Mouse (Mus musculus) spleen, adult 2 months (tissue): ENCODE measurements around the gene Lect2. TPM values are rescaled to one million over a fixed set of nuclear protein-coding genes. Genes with fewer than 3 reads are reported as not detected.

Experiments used
- DNase-seq, 2 experiments: peaks; one replicate each; pipeline versions ENCODE4 v3.0.0 to v3.0.0-alpha.2; 2012 to 2021; ENCODE audit warnings: low spot score in 2 of 2, low read depth in 1 of 2
- H3K27ac ChIP-seq: fragments of 200-500 bp; 2 replicates; pipeline ENCODE4 v1.5.1; 2012; ENCODE audit warnings: low read length, inconsistent platforms; ENCODE audit not compliant: insufficient read depth
- H3K27me3 ChIP-seq: fragments of 200-500 bp; 2 replicates; pipeline ENCODE4 v1.6.1; 2012; ENCODE audit warnings: mild to moderate bottlenecking, moderate library complexity, low read length, inconsistent platforms; ENCODE audit not compliant: control insufficient read depth, insufficient read depth
- H3K36me3 ChIP-seq: fragments of 200-500 bp; 2 replicates; pipeline ENCODE4 v1.6.1; 2012; ENCODE audit warnings: mild to moderate bottlenecking, low read length, inconsistent platforms; ENCODE audit not compliant: control insufficient read depth, insufficient read depth
- H3K4me1 ChIP-seq: fragments of 200-500 bp; 2 replicates; pipeline ENCODE4 v1.6.1; 2011; ENCODE audit warnings: inconsistent platforms; ENCODE audit not compliant: control insufficient read depth, insufficient read depth, insufficient read length
- H3K4me3 ChIP-seq: fragments of 200-500 bp; 2 replicates; pipeline ENCODE4 v1.5.1; 2011; ENCODE audit warnings: mild to moderate bottlenecking, inconsistent platforms; ENCODE audit not compliant: insufficient read depth, insufficient read length; ENCODE audit errors: extremely low read depth
- CTCF ChIP-seq: fragments of 200-500 bp; IDR thresholded peaks from 2 replicates; pipeline ENCODE4 v1.5.1; 2011; ENCODE audit warnings: mild to moderate bottlenecking, inconsistent platforms; ENCODE audit not compliant: insufficient read depth, insufficient read length, insufficient replicate concordance; ENCODE audit errors: extremely low read depth
- POLR2A ChIP-seq: fragments of 200-500 bp; IDR thresholded peaks from 2 replicates; pipeline ENCODE4 v1.6.1; 2011; ENCODE audit warnings: low read depth, low read length, inconsistent platforms
- WGBS: fragments of 180-500 bp; shearing (Covaris S2); methylation state at CpG from one replicate; pipeline ENCODE4 v1.1.7; 2018; 5-methylcytosine and 5-hydroxymethylcytosine counted together
- polyA plus RNA-seq: library from polyadenylated mRNA; depleted of rRNA; stranded (reverse); fragments of >200 nt; gene quantifications from 2 replicates; pipeline ENCODE4 v1.2.3, GENCODE M21; 2012

The Lect2 gene
- polyA plus RNA-seq, 1 experiment: not detected

DNA sequence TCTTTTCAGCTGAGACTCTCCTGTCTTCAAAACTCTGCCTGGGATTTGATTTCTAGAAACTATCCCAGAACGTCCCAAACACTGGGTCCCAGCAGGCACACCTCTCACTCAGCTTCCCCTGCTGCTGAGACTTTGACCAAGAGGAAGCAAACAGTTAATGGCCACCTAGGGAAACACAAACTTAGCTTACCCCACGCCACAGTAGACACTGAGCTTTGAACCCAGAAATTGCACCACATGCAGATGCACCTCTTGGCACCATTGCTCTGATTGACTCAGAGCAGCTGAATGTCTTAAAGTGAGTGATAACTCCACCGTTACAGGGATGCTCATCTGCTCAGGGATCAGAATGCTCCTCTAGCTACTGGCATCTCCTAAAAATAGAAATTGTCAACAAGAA, 10.5 kb upstream of the Lect2 start:
- Histone ChIP-seq H3K27ac (no peak overlapping the region), H3K27me3 (no peaks in the 10 kb centered on the region), H3K4me3 (no peak overlapping the region), H3K4me1 (no peaks in the 10 kb centered on the region), H3K36me3 (no peaks in the 10 kb centered on the region)
- 69% methylated on average over 3 of the region's 3 CpGs for WGBS
- TF ChIP-seq CTCF (no peak), POLR2A (no peak)
- DNase-seq: no peak

DNA sequence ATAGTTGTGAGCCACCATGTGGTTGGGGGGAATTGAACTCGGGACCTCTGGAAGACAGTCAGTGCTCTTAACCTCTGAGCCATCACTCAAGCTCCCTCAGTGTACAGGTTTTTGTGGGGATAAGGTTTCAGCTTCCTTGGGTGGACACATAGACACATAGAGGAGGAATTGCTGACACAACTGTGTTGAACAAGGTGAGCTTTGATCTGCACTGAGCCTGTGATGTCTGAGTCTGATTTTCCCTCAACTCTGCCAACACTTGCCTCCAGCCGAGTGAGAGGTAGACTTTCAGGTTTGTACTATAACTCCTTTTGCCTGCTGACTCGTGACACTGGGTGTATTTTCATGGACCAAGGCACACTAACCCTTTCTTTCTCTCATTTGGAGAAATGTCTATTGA, 8.4 kb upstream of the Lect2 start:
- Histone ChIP-seq H3K36me3 (no peaks in the 10 kb centered on the region), H3K27me3 (no peaks in the 10 kb centered on the region), H3K4me1 (no peaks in the 10 kb centered on the region), H3K4me3 (no peak overlapping the region), H3K27ac (no peak overlapping the region)
- no peak for TF ChIP-seq CTCF
- TF ChIP-seq POLR2A: no peak
- 64% methylated on average over 3 of the region's 3 CpGs for WGBS
- DNase-seq: no peak

DNA sequence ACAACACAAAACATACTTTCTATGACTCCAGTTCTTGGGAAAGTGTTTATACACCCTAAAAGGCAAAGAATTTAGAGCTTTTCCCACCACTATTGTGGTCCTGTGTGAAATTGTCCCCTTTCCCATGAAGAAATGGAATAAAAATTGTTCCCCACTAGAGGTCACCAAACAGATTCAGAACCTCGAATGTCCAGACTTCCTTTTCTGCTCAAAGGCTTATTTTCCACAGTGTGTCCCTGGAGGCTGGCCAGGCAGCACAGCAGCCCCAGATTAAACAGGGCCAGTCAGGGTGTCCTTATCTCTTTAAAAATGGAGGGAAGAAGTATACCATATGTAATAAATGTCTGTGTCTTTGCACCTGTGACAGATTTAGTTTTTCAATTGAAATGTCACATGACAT, 7.7 kb upstream of the Lect2 start:
- no peak for DNase-seq
- Histone ChIP-seq H3K4me3 (no peak overlapping the region), H3K36me3 (no peaks in the 10 kb centered on the region), H3K27ac (no peak overlapping the region), H3K4me1 (no peaks in the 10 kb centered on the region), H3K27me3 (no peaks in the 10 kb centered on the region)
- TF ChIP-seq CTCF (no peak), POLR2A (no peak)
- 0% methylated on average over 1 of the region's 1 CpGs for WGBS

DNA sequence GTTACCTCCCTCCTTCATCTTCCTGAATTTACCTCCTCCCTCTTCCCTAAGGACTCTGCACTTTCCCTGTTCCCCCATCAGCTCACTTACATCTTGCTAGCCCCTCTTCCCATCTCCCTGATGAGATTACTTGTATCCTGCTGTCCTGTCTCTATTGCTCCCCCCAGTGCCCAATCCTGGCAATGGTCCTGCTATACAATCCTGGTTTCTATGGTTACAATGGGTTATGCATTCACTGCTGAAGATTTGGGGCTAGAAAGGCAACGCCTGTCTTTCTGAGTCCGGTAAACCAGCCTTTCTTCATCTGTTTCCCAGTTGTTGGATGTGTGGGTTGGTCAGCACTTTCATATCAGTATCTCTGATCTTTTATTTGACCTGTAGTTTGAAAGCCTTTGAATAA, 6.1 kb upstream of the Lect2 start:
- no peak for DNase-seq
- no peak overlapping the region for H3K27ac ChIP-seq
- TF ChIP-seq POLR2A: no peak
- TF ChIP-seq CTCF: no peak
- no peaks in the 10 kb centered on the region for H3K27me3 ChIP-seq
- H3K36me3 ChIP-seq: no peaks in the 10 kb centered on the region
- H3K4me3 ChIP-seq: no peak overlapping the region
- WGBS: 18% methylated on average over 2 of the region's 2 CpGs
- no peaks in the 10 kb centered on the region for H3K4me1 ChIP-seq

DNA sequence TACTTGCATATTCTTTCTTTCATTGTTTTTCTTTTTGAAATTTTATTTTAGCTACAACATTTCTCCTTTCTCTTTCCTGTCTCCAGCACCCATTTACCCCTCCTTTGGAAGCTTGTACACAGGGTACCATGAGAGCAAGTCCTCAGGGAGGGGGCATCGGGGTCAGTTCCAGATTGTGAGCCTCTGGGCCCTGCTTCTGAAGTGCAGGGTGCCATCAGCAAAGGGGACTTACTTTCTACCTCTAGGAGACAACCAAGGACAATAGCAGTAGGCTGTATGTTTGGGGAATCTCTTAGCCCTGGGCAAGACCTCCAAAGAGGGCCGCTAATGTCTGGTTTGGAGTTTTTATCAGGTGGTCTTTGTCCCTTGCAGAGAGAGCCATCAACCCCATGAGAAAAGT, 5.6 kb upstream of the Lect2 start:
- H3K27ac ChIP-seq: no peak overlapping the region
- no peak for DNase-seq
- no peaks in the 10 kb centered on the region for H3K36me3 ChIP-seq
- no peak overlapping the region for H3K4me3 ChIP-seq
- no peaks in the 10 kb centered on the region for H3K27me3 ChIP-seq
- no peak for TF ChIP-seq CTCF
- no peak for TF ChIP-seq POLR2A
- WGBS: 69% methylated on average over 2 of the region's 2 CpGs
- no peaks in the 10 kb centered on the region for H3K4me1 ChIP-seq

DNA sequence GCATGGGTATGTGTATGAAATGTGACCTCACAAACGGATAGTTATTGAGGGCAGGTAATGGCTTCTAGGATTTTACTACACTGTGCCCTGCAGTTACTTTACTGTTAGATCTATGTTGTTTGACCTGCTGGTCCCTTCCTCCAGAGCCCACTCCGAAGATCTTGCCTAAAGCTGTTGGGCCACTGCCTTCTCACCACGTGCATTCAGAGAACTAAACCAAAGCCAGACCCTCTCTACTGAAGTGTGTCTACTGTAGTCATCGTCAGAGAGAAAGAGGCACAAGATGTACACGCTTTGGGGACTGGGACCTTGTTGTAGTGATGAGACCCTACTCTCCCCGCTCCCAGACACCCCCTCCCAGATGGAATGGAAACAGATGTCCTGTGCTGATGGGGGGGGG, 3.4 kb upstream of the Lect2 start:
- Histone ChIP-seq H3K4me1 (no peaks in the 10 kb centered on the region), H3K4me3 (no peak overlapping the region), H3K27ac (no peak overlapping the region), H3K36me3 (no peaks in the 10 kb centered on the region), H3K27me3 (no peaks in the 10 kb centered on the region)
- no peak for DNase-seq
- no peak for TF ChIP-seq CTCF
- TF ChIP-seq POLR2A: no peak
- 60% methylated on average over 6 of the region's 6 CpGs for WGBS

DNA sequence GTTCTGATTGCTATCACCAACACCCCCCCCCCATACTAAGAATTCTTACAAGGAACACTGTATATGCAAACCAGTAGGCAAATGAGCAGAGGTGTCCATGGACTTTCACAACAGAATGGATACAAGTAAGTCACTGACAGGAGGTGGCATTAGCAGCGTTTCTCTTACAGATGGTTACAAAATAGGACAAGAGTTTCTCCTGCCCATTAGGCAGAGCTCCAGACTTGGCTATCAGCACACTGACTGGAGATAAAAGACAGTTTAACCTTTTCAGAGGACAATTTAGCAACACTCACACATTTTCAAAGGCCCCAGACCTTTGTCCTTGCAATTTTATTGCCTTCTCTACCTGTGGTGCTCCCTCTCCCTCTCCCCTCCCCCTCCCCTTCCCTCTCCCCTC, 2.3 kb upstream of the Lect2 start:
- no peak overlapping the region for H3K27ac ChIP-seq

More for the DNA sequence above, 2.3 kb upstream of the Lect2 start:
- H3K4me3 ChIP-seq: no peak overlapping the region
- H3K36me3 ChIP-seq: no peaks in the 10 kb centered on the region
- WGBS: 49% methylated on average over 1 of the region's 1 CpGs
- H3K27me3 ChIP-seq: no peaks in the 10 kb centered on the region
- TF ChIP-seq POLR2A (no peak), CTCF (no peak)
- no peak for DNase-seq
- H3K4me1 ChIP-seq: no peaks in the 10 kb centered on the region
